Mouse (Mus musculus) megakaryocyte, embryonic 14.5 days (primary cell): ENCODE measurements around the gene Ugt1a6b.

Experiments used
- FLI1 ChIP-seq: IDR thresholded peaks from 2 replicates; pipeline ENCODE4 v1.6.1; 2012; ENCODE audit warnings: low read length, inconsistent platforms, mixed read lengths
- GATA1 ChIP-seq: IDR thresholded peaks from 3 replicates; pipeline ENCODE4 v1.6.1; 2012; ENCODE audit warnings: mixed read lengths, low read length, inconsistent platforms, borderline replicate concordance

- TF ChIP-seq GATA1 (no peak), FLI1 (no peak)
Observed at GRCm38 (mm10) chr1:88186325-88186935, 83.4 kb downstream of the Ugt1a6b start.
